Mouse (Mus musculus) cortical plate, adult 2 months (tissue): Measurements from ENCODE around the gene Prkce. TPM values are rescaled to one million over a fixed set of nuclear protein-coding genes. Genes with fewer than 3 reads are reported as not detected.
A peak's percentile ranks its signal among the peaks of the same experiment; 100 is the strongest.

Experiments
- H3K27ac ChIP-seq: fragments of 200-500 bp; 2 replicates; pipeline ENCODE4 v1.5.1; 2012; ENCODE audit warnings: low read length, control low read depth, inconsistent platforms; ENCODE audit not compliant: insufficient read depth
- H3K4me1 ChIP-seq: fragments of 200-500 bp; 2 replicates; pipeline ENCODE4 v1.6.1; 2011; ENCODE audit warnings: low read length; ENCODE audit not compliant: control insufficient read depth, insufficient read depth
- H3K4me3 ChIP-seq: fragments of 200-500 bp; 2 replicates; pipeline ENCODE4 v1.5.1; 2011; ENCODE audit warnings: mild to moderate bottlenecking, low read length, control low read depth; ENCODE audit not compliant: insufficient read depth
- CTCF ChIP-seq: fragments of 200-500 bp; IDR thresholded peaks from 2 replicates; pipeline ENCODE4 v1.5.1; 2011; ENCODE audit warnings: mild to moderate bottlenecking, control low read depth, low read length; ENCODE audit not compliant: insufficient read depth; ENCODE audit errors: extremely low read depth
- POLR2A ChIP-seq: fragments of 200-500 bp; IDR thresholded peaks from 2 replicates; pipeline ENCODE4 v1.6.1; 2011; ENCODE audit warnings: mild to moderate bottlenecking, low read length, control low read depth; ENCODE audit not compliant: insufficient read depth; ENCODE audit errors: extremely low read depth
- polyA plus RNA-seq: library from polyadenylated mRNA; depleted of rRNA; stranded (reverse); fragments of >200 nt; gene quantifications from 2 replicates; pipeline ENCODE4 v1.2.3, GENCODE M21; 2012

Gene Prkce
- polyA plus RNA-seq, 1 experiment: 83.7 TPM

DNA sequence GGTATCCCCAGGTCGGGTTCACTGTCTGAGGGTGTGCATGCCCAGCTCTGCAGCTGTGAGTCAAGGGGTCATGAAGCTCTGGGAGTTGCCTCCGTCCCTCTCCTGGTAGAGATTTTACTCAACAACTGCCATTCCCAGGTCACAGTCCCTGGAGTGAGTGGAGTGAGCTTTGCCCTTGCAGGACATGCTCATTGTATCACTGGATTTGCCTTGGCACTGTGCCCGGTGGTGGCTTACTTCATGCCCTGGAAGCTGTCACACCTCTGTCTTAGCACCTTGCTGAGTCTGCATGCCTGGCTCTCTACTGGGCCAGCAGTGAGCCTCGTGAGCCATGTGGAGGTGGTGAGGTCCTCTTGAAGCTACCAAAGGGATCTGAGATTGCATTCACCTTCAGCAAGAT, 167.4 kb downstream of the Prkce start:
- TF ChIP-seq CTCF (no peak), POLR2A (no peak)
- H3K4me3 ChIP-seq: no peak overlapping the region
- peaks cover 10% of the 10 kb centered on the region for H3K4me1 ChIP-seq
- H3K27ac ChIP-seq: no peak overlapping the region

DNA sequence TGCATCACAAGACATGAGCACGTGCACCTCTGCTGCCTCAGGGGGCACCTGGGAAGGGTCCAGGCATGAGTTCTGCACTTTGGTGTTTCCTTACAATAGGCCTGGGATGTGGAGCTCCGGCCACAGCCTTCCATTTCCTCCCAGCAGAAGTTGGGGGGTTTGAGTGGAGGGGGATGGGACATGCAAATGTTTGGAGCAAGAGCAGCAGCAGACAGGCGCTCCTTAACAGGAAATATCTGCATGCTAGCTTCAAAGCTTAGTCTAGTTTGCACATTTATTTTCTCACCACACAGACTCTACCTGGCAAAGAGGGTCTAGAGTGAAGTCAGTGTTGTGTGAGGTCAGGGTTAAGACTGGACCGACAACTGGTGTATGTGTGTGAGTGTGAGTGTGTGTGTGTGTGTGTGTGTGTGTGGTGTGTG, 169.1 kb downstream of the Prkce start:
- no peak overlapping the region for H3K27ac ChIP-seq
- peaks cover 3% of the 10 kb centered on the region for H3K4me1 ChIP-seq
- no peak for TF ChIP-seq CTCF
- no peak for TF ChIP-seq POLR2A
- H3K4me3 ChIP-seq: no peak overlapping the region

DNA sequence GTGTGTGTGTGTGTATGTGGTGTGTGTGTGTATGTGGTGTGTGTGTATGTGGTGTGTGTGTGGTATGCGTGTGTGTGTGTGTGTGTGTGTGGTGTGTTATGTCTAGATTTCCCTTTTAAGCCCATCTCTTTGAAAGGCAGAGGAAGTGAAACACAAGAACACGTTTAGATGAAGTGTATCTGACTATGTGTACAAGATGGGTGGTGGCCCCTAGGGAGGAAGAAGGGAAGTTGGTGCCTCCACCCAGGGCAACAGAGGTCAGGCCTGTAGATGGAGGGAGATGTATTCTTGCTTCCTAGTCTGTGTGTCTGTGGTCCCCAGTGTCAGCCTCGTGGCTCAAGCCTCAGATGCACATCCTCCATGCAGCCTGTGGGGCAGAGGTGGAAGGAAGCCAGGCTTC, 169.5 kb downstream of the Prkce start:
- peaks cover 3% of the 10 kb centered on the region for H3K4me1 ChIP-seq
- H3K27ac ChIP-seq: no peak overlapping the region
- no peak overlapping the region for H3K4me3 ChIP-seq
- TF ChIP-seq CTCF (no peak), POLR2A (no peak)

DNA sequence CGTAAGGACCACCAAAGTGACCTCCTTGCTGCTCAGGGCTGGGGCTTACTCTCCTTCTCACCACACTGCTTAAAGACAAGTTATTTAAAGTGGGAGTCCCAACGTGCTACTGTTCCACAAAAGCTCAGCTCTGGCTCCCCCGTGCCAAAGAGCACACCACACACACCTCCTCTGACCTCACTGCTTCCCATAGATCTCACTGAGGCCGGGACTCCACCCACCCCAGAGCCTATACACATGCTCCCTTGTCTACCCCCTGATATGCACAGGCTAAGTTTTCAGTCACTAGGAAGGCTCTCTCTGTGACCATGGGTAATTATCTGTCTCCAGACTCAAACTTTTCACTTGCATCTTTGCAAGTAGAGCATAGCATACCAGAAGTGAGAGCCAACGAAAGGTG, 170.7 kb downstream of the Prkce start:
- Histone ChIP-seq H3K27ac (no peak overlapping the region), H3K4me3 (no peak overlapping the region), H3K4me1 (peaks cover 5% of the 10 kb centered on the region)
- no peak for TF ChIP-seq POLR2A
- TF ChIP-seq CTCF: no peak

DNA sequence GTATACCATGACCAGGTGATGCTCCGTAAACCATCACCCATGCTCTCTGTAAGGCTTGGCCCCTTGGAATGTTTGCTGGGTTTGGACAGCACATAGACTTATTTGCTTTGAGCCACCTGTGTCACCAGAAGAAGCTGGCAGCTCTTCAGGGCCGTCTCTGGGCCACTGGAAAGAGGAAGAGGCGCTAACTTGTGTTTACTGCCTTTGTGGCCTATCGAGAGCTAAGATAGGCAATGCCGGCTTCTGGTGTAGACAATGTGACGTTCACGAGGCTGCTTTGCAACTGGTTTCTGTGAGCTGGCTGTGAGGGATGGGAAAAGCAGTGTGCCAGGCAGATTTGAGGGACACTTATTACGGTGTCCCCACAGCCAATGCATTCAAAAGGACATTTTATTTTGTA, 176.4 kb downstream of the Prkce start:
- Histone ChIP-seq H3K27ac (no peak overlapping the region), H3K4me3 (no peak overlapping the region), H3K4me1 (peaks cover 16% of the 10 kb centered on the region)
- TF ChIP-seq POLR2A (no peak), CTCF (no peak)

DNA sequence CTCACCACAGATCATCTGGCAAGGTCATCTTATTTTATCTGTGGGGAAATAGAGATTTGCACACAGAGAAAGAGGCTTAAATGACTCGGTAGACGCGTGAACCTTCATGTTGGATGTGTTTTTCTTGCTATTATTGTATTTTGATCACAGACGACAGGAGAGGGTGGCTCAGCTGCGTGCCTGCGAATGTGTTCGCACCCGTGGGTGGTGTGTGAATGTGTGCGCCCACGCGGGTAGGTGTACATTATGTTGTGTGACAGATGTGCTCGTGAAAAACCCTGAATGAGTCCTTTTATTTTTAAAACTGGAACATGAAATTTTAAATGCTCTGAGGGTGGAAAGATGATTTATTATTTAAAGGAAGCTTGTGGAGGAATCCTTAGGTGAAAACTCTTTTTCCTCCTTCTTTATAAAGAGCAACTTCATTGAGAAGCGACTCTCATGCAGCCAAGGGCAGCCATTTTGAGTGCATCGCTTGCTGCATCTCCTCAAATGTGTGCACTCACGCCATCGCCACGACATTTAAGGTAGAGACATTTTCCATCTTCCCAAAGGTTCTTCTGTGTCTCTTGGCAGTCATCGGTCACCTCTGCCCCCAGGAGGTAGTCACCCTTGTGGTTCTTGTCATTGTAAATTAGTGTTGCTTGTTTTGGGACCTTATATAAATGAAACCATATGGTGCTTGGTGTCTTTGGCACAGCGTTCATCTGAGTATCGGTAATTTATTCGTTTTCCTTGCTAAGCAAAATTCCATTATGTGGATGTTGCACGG, 177.8 kb downstream of the Prkce start:
- H3K27ac ChIP-seq: peak overlapping the region; percentile 60

DNA sequence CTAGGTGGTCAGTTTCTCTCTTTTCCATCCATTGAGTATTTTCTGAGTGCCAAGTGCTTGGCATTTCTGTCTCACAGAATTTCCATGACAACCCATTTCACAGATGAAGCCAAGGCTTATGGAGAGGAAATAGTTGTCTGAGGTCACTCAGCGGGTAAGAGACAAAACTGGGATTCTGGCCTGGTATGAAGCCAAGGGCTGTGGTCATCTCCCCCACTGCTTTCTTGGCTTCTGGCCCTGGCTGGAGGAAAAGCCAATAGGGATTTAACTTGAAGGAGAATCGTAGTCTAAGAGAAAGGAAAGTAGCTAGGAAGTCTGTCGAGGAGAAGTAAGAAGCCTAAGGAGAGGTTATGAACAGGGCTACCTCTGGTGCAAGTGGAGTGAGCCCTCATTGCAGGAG, 182.7 kb downstream of the Prkce start:
- Histone ChIP-seq H3K4me3 (no peak overlapping the region), H3K27ac (no peak overlapping the region), H3K4me1 (peaks cover 11% of the 10 kb centered on the region)
- TF ChIP-seq POLR2A: no peak
- TF ChIP-seq CTCF: no peak

More for the DNA sequence above, 177.8 kb downstream of the Prkce start:
- TF ChIP-seq POLR2A (no peak), CTCF (no peak)
- Histone ChIP-seq H3K4me3 (no peak overlapping the region), H3K4me1 (peaks cover 16% of the 10 kb centered on the region)

DNA sequence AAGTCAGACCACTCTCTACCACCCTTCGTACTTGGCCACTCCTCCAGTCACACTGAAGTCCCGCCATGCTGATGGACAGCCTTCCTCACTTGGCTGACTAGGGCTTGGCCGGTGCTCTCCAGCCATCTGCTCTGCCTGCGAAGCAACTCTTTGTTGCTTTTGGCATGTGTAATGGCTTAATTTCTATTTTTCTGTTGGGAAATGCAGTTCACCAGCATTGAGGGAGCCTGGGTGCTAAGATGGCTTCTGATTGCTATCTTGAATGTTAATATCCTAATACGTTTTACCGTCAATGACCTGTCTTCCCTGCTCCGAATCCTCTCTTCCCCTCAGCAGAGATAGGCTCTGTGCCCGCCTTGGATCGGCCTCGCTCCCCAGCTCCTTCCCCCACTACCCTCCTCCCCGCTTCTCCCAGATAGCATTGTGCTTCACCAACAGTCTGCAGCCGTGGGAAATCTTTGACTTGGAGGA, 183.2 kb downstream of the Prkce start:
- H3K4me3 ChIP-seq: no peak overlapping the region
- H3K27ac ChIP-seq: no peak overlapping the region
- peaks cover 10% of the 10 kb centered on the region for H3K4me1 ChIP-seq
- TF ChIP-seq POLR2A: no peak
- TF ChIP-seq CTCF: no peak

DNA sequence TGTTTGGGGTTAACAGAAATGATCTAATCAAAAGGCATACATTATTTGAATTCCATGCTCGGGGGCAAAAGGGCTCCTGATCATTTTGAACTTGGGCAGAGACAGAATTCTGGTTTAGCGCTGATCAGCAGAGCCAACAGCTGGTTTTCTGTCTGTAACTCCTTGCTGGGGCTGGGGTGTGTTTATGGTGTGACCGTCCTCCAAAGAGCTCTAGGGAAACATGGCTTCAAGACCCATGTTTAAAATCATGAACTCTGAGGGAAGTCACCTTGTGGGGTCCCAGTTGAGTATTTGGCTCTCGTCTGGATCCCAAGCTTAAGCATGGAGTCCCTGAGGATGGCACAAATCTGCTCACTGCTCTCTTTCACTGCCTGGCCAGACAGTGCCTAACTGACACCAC, 183.7 kb downstream of the Prkce start:
- peaks cover 9% of the 10 kb centered on the region for H3K4me1 ChIP-seq
- no peak overlapping the region for H3K4me3 ChIP-seq
- no peak overlapping the region for H3K27ac ChIP-seq
- TF ChIP-seq CTCF (no peak), POLR2A (no peak)
